Mouse (Mus musculus) heart, postnatal 0 days (tissue): Measurements from ENCODE around the gene Fcho1. TPM values are rescaled to one million over a fixed set of nuclear protein-coding genes. Genes with fewer than 3 reads are reported as not detected.

Experiments
- ATAC-seq: fragments of 200-750 bp; cut with Nextera tagmentation; 2 replicates; pipeline ENCODE4 v1.8.0; 2017; ENCODE audit warnings: low read depth, moderate number of reproducible peaks, moderate library complexity; ENCODE audit not compliant: insufficient read depth
- DNase-seq: peaks from one replicate; pipeline ENCODE4 v3.0.0-alpha.2; 2016; ENCODE audit warnings: low spot score
- H3K27ac ChIP-seq: fragments of 300-500 bp; sonication (generic); 2 replicates; pipeline ENCODE4 v1.5.1; 2014; ENCODE audit warnings: low read depth, mild to moderate bottlenecking
- H3K27me3 ChIP-seq: fragments of 300-500 bp; sonication (generic); 2 replicates; pipeline ENCODE4 v1.6.1; 2014; ENCODE audit warnings: low read length, mixed read lengths; ENCODE audit not compliant: control insufficient read depth, insufficient read depth
- H3K36me3 ChIP-seq: fragments of 300-500 bp; sonication (generic); replicated peaks from 2 replicates; pipeline ENCODE4 v1.6.1; 2014; ENCODE audit warnings: low read length, mixed read lengths; ENCODE audit not compliant: control insufficient read depth, insufficient read depth
- H3K4me1 ChIP-seq: fragments of 300-500 bp; sonication (generic); 2 replicates; pipeline ENCODE4 v1.6.1; 2014; ENCODE audit warnings: antibody characterized with exemption; ENCODE audit not compliant: control insufficient read depth, insufficient read depth
- H3K4me2 ChIP-seq: fragments of 300-500 bp; sonication (generic); 2 replicates; pipeline ENCODE4 v1.6.1; 2014; ENCODE audit warnings: low read depth, mild to moderate bottlenecking, low read length, moderate library complexity
- H3K4me3 ChIP-seq: fragments of 300-500 bp; sonication (generic); 2 replicates; pipeline ENCODE4 v1.5.1; 2014; ENCODE audit warnings: low read depth, low read length
- H3K9ac ChIP-seq: fragments of 300-500 bp; sonication (generic); replicated peaks from 2 replicates; pipeline ENCODE4 v1.6.1; 2014; ENCODE audit warnings: low read depth, low read length, mixed read lengths
- H3K9me3 ChIP-seq: fragments of 300-500 bp; sonication (generic); replicated peaks from 2 replicates; pipeline ENCODE4 v1.6.1; 2016; ENCODE audit warnings: low read length; ENCODE audit not compliant: control insufficient read depth
- CTCF ChIP-seq: IDR thresholded peaks from 2 replicates; pipeline ENCODE4 v1.5.1; 2016; ENCODE audit warnings: antibody characterized with exemption, control low read depth, low read depth
- EP300 ChIP-seq: IDR thresholded peaks from 2 replicates; pipeline ENCODE4 v1.6.1; 2016; ENCODE audit warnings: antibody characterized with exemption, low read depth
- WGBS: fragments of 180-500 bp; shearing (Covaris S2); extraction: QIAGEN DNeasy Blood & Tissue Kit; methylation state at CpG from one replicate; pipeline ENCODE4 v1.1.7; 2014; 5-methylcytosine and 5-hydroxymethylcytosine counted together
- polyA plus RNA-seq: library from polyadenylated mRNA; unstranded; fragments of >200 nt; fragmentation: Nextera tagmentation; extraction: Ambion mirVana; gene quantifications from 2 replicates; pipeline ENCODE4 v1.2.1, GENCODE M21; 2015
- total RNA-seq: library from RNA; depleted of rRNA; stranded (reverse); fragments of >200 nt; gene quantifications from 2 replicates; pipeline ENCODE4 v1.2.3, GENCODE M21; 2014; ENCODE audit warnings: low replicate concordance

Fcho1 gene
- total and polyA plus RNA-seq, 2 experiments from 2014 or later, result 0.04 to 0.92 TPM

DNA sequence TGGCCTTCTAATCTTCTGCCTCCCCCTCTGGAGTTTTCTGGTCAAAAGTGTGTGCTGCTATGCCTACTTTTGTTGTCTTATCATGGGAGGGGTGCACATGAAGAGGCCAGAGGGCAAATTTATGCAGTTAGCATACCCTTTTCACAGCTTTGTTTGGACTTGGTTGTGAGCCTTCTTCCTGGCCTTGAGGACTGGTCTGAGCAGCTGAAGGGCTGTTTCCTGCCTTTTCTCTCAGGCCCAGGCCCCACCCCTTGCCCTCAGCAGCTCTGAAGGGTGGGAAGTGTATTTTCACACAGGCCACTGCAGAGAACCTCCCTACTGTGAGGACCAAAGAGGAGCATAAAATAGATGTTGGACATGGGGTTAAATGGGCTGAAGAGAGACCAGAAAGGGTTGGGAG, 48.0 kb downstream of the Fcho1 start:
- no peak overlapping the region for H3K9ac ChIP-seq
- TF ChIP-seq EP300 (no peak), CTCF (no peak)
- peak overlapping the region; percentile 67 for H3K27ac ChIP-seq
- peak overlapping the region; percentile 90 for H3K4me2 ChIP-seq
- H3K27me3 ChIP-seq, result peaks cover 31% of the 10 kb centered on the region
- ATAC-seq, result no peak
- no peak for DNase-seq
- H3K36me3 ChIP-seq, result no peaks in the 10 kb centered on the region
- no peaks in the 10 kb centered on the region for H3K9me3 ChIP-seq
- no peak overlapping the region for H3K4me3 ChIP-seq
- peaks cover 11% of the 10 kb centered on the region for H3K4me1 ChIP-seq

DNA sequence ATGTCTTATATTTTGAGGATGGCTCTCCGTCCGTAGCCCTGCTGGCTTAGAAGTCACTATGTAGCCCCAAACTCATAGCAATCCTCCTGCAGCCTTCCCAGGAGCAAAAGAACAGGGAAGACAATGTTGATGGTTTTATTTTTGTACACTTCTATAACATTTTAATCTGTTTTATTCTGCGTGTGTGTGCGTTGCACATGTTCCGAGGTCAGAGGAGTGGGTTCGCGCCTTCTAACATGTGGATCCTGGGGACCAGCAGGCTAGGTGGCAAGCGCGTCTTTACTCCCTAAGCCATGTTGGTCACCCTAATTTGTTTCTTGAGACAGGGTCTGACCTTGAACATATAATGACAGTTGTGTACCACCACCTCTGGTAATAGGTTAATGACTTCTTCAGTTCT, 48.7 kb downstream of the Fcho1 start:
- no peak for TF ChIP-seq CTCF
- TF ChIP-seq EP300, result no peak
- WGBS, result 52% methylated on average over 9 of the region's 9 CpGs
- no peak for ATAC-seq

DNA sequence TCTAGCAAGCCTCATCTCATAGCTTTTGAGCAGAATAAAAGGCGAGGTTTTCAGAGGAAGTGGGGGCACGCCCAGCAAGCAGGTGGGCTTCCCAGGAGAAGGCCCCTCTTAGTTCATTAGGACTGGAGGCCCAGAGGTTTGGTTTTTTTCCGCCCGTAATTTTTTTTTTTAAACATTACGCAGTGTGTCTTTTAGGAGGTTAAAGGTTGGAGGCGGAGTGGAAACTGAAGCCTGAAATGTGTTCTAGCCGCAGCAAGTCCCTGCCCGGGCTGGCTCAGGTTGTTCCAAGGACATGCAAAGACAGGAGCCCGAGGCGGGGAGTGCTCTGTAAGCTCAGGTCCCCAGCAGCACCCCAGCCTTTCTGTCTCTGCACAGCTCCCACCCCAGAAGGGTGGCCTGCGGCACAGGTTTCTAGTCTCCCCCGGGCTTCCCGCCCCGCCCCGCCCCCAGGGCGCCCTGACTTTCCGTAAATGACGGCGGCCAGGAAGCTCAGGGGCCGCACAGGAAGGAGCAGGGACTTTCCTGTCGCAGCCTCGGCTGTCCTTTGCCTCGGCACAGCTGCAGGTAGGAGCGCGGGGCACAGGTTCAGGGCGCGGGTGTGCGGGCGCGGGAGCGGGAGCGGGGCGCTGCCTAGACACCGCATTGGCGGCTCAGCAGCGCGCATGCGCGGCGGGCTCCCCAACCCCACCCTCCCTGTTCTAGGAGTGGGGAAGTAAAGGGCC, 49.3 kb downstream of the Fcho1 start, which contains the start of gene Jak3:
TSS of gene Jak3 (plus strand) at position 277 of the 722 bp plus-strand sequence.
- peaks cover 21% of the 10 kb centered on the region for H3K4me1 ChIP-seq
- H3K4me2 ChIP-seq, result peak within 1 kb of the TSS; percentile 90
- 3% methylated on average over 36 of the region's 40 CpGs for WGBS
- ATAC-seq (peak; percentile 45), DNase-seq (peak; percentile 56)
- H3K27me3 ChIP-seq, result peaks cover 17% of the 10 kb centered on the region
- H3K9ac ChIP-seq, result peak within 1 kb of the TSS; percentile 83
- peak within 1 kb of the TSS; percentile 86 for H3K27ac ChIP-seq
- peak within 1 kb of the TSS; percentile 83 for H3K4me3 ChIP-seq
- TF ChIP-seq CTCF (no peak), EP300 (no peak; the same call in 1 of the 2 replicates)
- no peaks in the 10 kb centered on the region for H3K9me3 ChIP-seq
- no peaks in the 10 kb centered on the region for H3K36me3 ChIP-seq

More for the DNA sequence above, 48.7 kb downstream of the Fcho1 start:
- Histone ChIP-seq H3K27me3 (peaks cover 23% of the 10 kb centered on the region), H3K36me3 (no peaks in the 10 kb centered on the region), H3K9me3 (no peaks in the 10 kb centered on the region), H3K4me2 (peak overlapping the region; percentile 90), H3K27ac (peak overlapping the region; percentile 86), H3K9ac (peak overlapping the region; percentile 83), H3K4me3 (peak overlapping the region; percentile 83), H3K4me1 (peaks cover 17% of the 10 kb centered on the region)
- no peak for DNase-seq

DNA sequence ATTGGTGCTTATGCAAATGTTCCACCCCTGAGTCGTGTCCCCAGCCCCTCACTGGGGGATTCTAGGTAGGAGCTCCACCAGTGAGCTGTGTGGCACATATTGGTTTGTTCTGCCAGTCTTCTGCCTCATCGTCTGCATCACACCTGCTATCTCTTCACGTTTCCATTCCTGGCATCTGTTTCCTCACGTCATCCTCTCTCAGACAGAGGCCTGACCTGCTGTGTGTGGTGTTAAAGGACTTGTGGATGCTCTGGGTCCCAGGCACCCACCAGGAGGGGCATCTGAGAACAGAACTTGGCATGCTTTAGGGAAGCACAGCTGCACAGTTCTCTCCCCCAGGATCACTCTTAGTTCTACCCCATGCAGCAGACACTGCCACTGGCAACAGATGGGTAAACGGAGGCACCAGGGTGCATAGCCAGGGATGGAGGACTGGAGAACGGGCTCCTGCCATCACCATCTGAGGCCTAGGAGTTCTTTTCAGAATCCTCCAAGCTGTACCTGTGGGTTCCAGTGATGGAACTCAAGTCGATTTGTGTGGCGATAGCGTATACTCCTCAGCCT, 50.0 kb downstream of the Fcho1 start:
- Histone ChIP-seq H3K36me3 (no peaks in the 10 kb centered on the region), H3K4me3 (peak overlapping the region; percentile 83), H3K4me1 (peaks cover 27% of the 10 kb centered on the region), H3K27me3 (peaks cover 11% of the 10 kb centered on the region), H3K27ac (peak overlapping the region; percentile 86), H3K9me3 (no peaks in the 10 kb centered on the region), H3K4me2 (peak overlapping the region; percentile 90), H3K9ac (peak overlapping the region; percentile 83)
- no peak for DNase-seq
- no peak for ATAC-seq
- TF ChIP-seq CTCF (no peak), EP300 (no peak)
- 40% methylated on average over 9 of the region's 9 CpGs for WGBS

DNA sequence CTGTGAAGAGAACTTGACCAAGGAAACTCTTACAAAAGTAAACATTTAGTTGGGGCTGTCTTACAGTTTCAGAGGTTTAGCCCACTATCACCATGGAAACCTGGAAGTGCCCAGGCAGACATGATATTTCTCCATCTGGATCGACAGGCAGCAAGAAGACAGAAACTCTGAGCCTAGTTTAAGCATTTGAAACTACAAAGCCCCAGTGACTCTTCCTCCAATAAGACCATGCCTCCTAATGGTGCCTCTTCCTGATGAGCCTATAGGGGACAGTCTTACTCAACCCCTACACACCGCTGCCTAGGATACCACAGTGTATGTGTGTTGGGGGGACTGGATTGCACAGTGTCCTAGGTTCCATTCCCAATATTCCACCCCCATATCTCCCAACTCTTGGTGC, 51.4 kb downstream of the Fcho1 start:
- Histone ChIP-seq H3K27ac (no peak overlapping the region), H3K36me3 (no peaks in the 10 kb centered on the region), H3K4me3 (no peak overlapping the region), H3K4me2 (no peak overlapping the region), H3K27me3 (0 out of 2 replicates have a peak, but pooled peaks cover 4% of the 10 kb centered on the region), H3K4me1 (peaks cover 22% of the 10 kb centered on the region), H3K9ac (no peak overlapping the region), H3K9me3 (no peaks in the 10 kb centered on the region)
- 63% methylated on average over 2 of the region's 2 CpGs for WGBS
- ATAC-seq (no peak), DNase-seq (no peak)
- TF ChIP-seq CTCF (no peak), EP300 (no peak)
